Mouse (Mus musculus) C2C12 (cell line): ENCODE results near the gene Otop1.
A peak's percentile ranks its signal among the peaks of the same experiment; 100 is the strongest.

Source experiments
- CTCF ChIP-seq: IDR thresholded peaks from one replicate; pipeline ENCODE4 v1.5.1; 2011; ENCODE audit not compliant: control insufficient read depth, insufficient read depth, insufficient read length
- MAX ChIP-seq: IDR thresholded peaks from one replicate; pipeline ENCODE4 v1.6.1; 2011; ENCODE audit warnings: mild to moderate bottlenecking, control low read depth
- MYOD1 ChIP-seq: IDR thresholded peaks from one replicate; pipeline ENCODE4 v1.6.1; 2011; ENCODE audit warnings: low read depth; ENCODE audit not compliant: control insufficient read depth, insufficient read length
- USF1 ChIP-seq: IDR thresholded peaks from one replicate; pipeline ENCODE4 v1.6.1; 2011; ENCODE audit warnings: low read depth, mild to moderate bottlenecking, control low read depth, moderate library complexity

DNA sequence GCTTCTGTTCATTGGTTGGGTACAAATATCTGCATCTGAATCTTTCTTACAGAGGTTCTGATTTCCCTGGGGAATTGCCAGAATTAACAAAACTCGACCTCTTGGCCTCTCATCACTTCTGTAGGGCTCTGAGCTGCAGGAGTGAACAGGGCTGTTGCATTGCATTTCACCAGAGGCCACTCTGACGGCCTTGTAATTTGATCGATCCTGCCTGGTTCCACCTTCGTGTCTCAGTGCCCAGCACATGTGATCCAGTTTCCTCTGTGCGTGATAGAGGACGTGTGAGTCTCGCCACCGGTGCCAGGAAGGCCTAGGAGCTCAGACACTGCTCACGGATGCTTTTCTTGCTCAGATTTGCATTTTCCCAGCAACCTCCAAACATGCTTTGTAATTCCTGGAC, 10.0 kb downstream of the Otop1 start:
- TF ChIP-seq CTCF (no peak), MAX (peak; percentile 67), MYOD1 (no peak), USF1 (peak; percentile 60)
